Mouse (Mus musculus): ENCODE results near the gene Gtf3c5. TPM values are rescaled to one million over a fixed set of nuclear protein-coding genes. Genes with fewer than 3 reads are reported as not detected.

The Gtf3c5 gene
- polyA plus RNA-seq, 1 experiment from 2014 or later = 28.6 TPM

- ATAC-seq (replicated peaks; ENCODE audit: extremely low read depth, insufficient read depth, low FRiP score) = no peak
- Histone ChIP-seq H3K4me3 (ENCODE audit: low read length) (no peak overlapping the region), H3K36me3 (ENCODE audit: control insufficient read depth, insufficient read depth) (no peaks in the 10 kb centered on the region), H3K9me3 (replicated peaks; ENCODE audit: control insufficient read depth, low read length) (no peaks in the 10 kb centered on the region), H3K27me3 (ENCODE audit: control insufficient read depth, insufficient read depth, low read length) (no peaks in the 10 kb centered on the region), H3K27ac (ENCODE audit: low read length) (no peak overlapping the region), H3K4me2 (ENCODE audit: low read depth, low read length) (no peak overlapping the region), H3K4me1 (ENCODE audit: control insufficient read depth, insufficient read depth, low read length) (peaks cover 5% of the 10 kb centered on the region; the same call in 1 of the 2 replicates), H3K9ac (ENCODE audit: low read length) (no peak overlapping the region)
- WGBS = 74% methylated on average over 10 of the region's 10 CpGs
Observed at GRCm38 (mm10) chr2:28612436-28613063, 29.0 kb upstream of the Gtf3c5 start.

DNA sequence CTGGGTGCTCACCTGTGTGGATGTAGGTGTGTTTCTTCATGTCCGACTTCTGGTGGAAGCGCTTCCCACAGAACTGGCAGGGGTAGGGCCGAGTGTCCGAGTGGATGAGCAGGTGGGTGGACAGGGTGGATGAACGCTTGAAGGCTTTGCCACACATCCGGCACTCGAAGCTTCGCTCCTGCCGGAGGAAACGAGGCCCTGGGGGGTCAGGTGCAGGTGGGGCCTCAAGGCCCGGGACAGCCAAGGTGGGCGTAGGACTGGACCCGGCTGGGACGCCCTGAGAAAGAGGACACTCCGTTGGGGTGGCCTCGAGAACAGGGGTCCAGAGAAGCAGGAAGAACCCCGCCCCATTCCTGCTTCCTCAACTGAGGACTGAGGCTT, 27.8 kb upstream of the Gtf3c5 start:
- Histone ChIP-seq H3K9ac (ENCODE audit: low read length) (no peak overlapping the region), H3K4me1 (ENCODE audit: control insufficient read depth, insufficient read depth, low read length) (no peaks in the 10 kb centered on the region), H3K4me2 (ENCODE audit: low read depth, low read length) (no peak overlapping the region), H3K27ac (ENCODE audit: low read length) (no peak overlapping the region), H3K27me3 (ENCODE audit: control insufficient read depth, insufficient read depth, low read length) (no peaks in the 10 kb centered on the region), H3K9me3 (replicated peaks; ENCODE audit: control insufficient read depth, low read length) (no peaks in the 10 kb centered on the region), H3K4me3 (ENCODE audit: low read length) (no peak overlapping the region), H3K36me3 (ENCODE audit: control insufficient read depth, insufficient read depth) (no peaks in the 10 kb centered on the region)
- 85% methylated on average over 17 of the region's 17 CpGs for WGBS
- no peak for ATAC-seq (replicated peaks; ENCODE audit: extremely low read depth, insufficient read depth, low FRiP score)

DNA sequence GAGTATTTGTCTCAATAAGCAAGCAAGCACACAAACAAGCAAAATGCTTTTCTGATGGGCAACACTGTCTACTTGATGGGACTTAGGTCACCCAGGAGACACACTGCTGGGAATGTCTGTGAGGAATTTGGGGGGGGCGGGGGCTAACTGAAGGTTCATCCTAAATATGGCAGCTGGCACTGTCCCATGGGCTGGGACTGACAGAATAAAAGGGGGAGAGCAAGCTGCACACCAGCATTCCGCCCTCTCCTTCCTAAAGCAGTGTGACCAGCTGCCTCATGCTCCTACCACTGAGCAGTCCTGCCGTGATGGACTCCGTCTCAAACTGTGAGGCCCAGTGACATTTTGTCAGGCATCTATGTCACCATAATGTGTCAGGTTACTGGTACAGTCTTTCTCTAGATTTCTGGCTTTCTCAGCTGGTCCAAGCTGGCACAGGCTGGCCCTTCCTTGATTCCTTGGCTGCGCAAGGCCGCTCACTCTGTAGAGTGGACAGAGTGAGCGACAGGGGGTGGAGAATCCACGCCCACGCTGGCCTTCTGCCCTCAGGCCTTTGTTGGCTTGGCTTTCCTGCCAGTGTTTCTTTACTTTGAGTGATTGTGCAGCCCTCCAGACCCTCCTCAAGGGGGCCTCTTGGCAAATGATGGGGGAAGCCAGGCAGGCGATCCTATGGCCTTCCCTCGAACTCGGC, 27.3 kb upstream of the Gtf3c5 start:
- no peaks in the 10 kb centered on the region for H3K4me1 ChIP-seq (ENCODE audit: control insufficient read depth, insufficient read depth, low read length)
- no peaks in the 10 kb centered on the region for H3K9me3 ChIP-seq (replicated peaks; ENCODE audit: control insufficient read depth, low read length)
- ATAC-seq (replicated peaks; ENCODE audit: extremely low read depth, insufficient read depth, low FRiP score) = no peak
- no peaks in the 10 kb centered on the region for H3K27me3 ChIP-seq (ENCODE audit: control insufficient read depth, insufficient read depth, low read length)
- H3K4me3 ChIP-seq (ENCODE audit: low read length) = no peak overlapping the region
- no peaks in the 10 kb centered on the region for H3K36me3 ChIP-seq (ENCODE audit: control insufficient read depth, insufficient read depth)
- H3K27ac ChIP-seq (ENCODE audit: low read length) = no peak overlapping the region
- no peak overlapping the region for H3K9ac ChIP-seq (ENCODE audit: low read length)
- H3K4me2 ChIP-seq (ENCODE audit: low read depth, low read length) = no peak overlapping the region
- 76% methylated on average over 12 of the region's 12 CpGs for WGBS

DNA sequence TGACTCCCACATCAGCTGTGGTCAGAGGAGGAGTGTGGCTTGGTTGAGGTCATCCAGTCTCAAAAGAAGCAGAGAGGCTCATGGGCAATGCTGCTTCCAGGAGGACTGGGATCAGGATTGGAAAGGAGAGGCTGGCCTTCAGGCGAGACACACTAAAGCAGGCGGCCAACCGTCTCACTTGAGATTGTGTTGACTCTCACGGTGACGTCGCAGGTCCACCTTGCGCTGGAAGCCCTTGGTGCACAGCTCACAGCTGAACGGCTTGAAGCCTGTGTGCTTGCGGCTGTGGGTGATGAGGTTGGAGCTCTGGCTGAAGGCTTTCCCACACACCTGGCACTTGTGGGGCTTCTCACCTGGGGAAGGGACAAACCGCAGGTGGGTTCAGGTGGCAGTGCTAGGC, 26.3 kb upstream of the Gtf3c5 start:
- Histone ChIP-seq H3K4me3 (ENCODE audit: low read length) (no peak overlapping the region), H3K27me3 (ENCODE audit: control insufficient read depth, insufficient read depth, low read length) (no peaks in the 10 kb centered on the region), H3K36me3 (ENCODE audit: control insufficient read depth, insufficient read depth) (no peaks in the 10 kb centered on the region), H3K27ac (ENCODE audit: low read length) (no peak overlapping the region), H3K9ac (ENCODE audit: low read length) (no peak overlapping the region), H3K4me1 (ENCODE audit: control insufficient read depth, insufficient read depth, low read length) (no peaks in the 10 kb centered on the region), H3K4me2 (ENCODE audit: low read depth, low read length) (no peak overlapping the region), H3K9me3 (replicated peaks; ENCODE audit: control insufficient read depth, low read length) (no peaks in the 10 kb centered on the region)
- WGBS = 61% methylated on average over 10 of the region's 10 CpGs
- ATAC-seq (replicated peaks; ENCODE audit: extremely low read depth, insufficient read depth, low FRiP score) = no peak

GRCm38 (mm10) chr2:28607341-28608165, 24.0 kb upstream of the Gtf3c5 start:
- no peak overlapping the region for H3K9ac ChIP-seq (ENCODE audit: low read length)
- no peak overlapping the region for H3K4me2 ChIP-seq (ENCODE audit: low read depth, low read length)
- ATAC-seq (replicated peaks; ENCODE audit: extremely low read depth, insufficient read depth, low FRiP score) = no peak
- no peaks in the 10 kb centered on the region for H3K4me1 ChIP-seq (ENCODE audit: control insufficient read depth, insufficient read depth, low read length)
- 47% methylated on average over 10 of the region's 10 CpGs for WGBS
- no peak overlapping the region for H3K27ac ChIP-seq (ENCODE audit: low read length)
- H3K36me3 ChIP-seq (ENCODE audit: control insufficient read depth, insufficient read depth) = no peaks in the 10 kb centered on the region
- H3K9me3 ChIP-seq (replicated peaks; ENCODE audit: control insufficient read depth, low read length) = no peaks in the 10 kb centered on the region
- H3K27me3 ChIP-seq (ENCODE audit: control insufficient read depth, insufficient read depth, low read length) = no peaks in the 10 kb centered on the region
- no peak overlapping the region for H3K4me3 ChIP-seq (ENCODE audit: low read length)

DNA sequence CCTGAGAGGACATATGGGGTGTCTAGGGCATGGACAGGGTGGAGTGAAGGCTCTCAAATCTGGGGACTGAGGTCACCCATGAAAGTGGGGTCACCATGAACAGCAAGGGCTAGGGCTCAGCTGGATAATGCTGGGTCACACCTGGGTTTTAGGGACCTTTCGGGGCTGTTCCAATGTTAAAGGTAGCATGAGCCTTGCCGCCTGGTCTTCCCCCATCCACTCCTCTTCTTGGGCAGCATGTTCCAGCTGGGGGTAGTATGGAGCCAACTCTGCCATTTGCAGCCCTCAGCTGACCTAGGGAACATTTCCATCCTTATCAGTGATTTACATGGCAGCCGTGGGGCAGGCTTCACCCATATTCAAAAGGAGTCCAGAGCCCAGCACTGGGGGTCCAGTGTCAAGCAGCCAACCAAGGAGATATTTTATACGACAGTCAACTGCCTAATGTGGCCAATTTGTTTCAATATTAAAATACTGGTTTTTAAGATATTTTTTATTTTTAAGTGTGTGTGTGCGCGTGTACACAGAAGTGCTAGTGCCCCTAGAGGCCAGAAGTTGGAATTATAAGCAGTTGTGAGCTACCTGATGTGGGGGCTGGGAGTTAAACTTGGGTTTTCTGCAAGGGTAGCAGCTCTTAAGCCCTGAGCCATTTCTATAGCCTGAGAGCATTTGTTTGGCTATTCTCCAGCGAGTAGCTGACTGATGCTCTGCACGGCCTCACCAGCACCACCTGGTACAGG, 23.2 kb upstream of the Gtf3c5 start:
- WGBS = 58% methylated on average over 8 of the region's 8 CpGs
- H3K4me2 ChIP-seq (ENCODE audit: low read depth, low read length) = no peak overlapping the region
- ATAC-seq (replicated peaks; ENCODE audit: extremely low read depth, insufficient read depth, low FRiP score) = no peak
- H3K27ac ChIP-seq (ENCODE audit: low read length) = no peak overlapping the region
- peaks cover 6% of the 10 kb centered on the region for H3K4me1 ChIP-seq (ENCODE audit: control insufficient read depth, insufficient read depth, low read length)
- no peak overlapping the region for H3K9ac ChIP-seq (ENCODE audit: low read length)
- no peaks in the 10 kb centered on the region for H3K9me3 ChIP-seq (replicated peaks; ENCODE audit: control insufficient read depth, low read length)
- H3K27me3 ChIP-seq (ENCODE audit: control insufficient read depth, insufficient read depth, low read length) = no peaks in the 10 kb centered on the region
- H3K4me3 ChIP-seq (ENCODE audit: low read length) = no peak overlapping the region
- H3K36me3 ChIP-seq (ENCODE audit: control insufficient read depth, insufficient read depth) = no peaks in the 10 kb centered on the region

- H3K4me2 ChIP-seq (ENCODE audit: low read depth, low read length) = no peak overlapping the region
- no peak; the same call in 1 of the 2 replicates for ATAC-seq (replicated peaks; ENCODE audit: extremely low read depth, insufficient read depth, low FRiP score)
- H3K27ac ChIP-seq (ENCODE audit: low read length) = no peak overlapping the region
- WGBS = 61% methylated on average over 14 of the region's 14 CpGs
- peaks cover 7% of the 10 kb centered on the region for H3K4me1 ChIP-seq (ENCODE audit: control insufficient read depth, insufficient read depth, low read length)
- no peak overlapping the region for H3K4me3 ChIP-seq (ENCODE audit: low read length)
- no peaks in the 10 kb centered on the region for H3K27me3 ChIP-seq (ENCODE audit: control insufficient read depth, insufficient read depth, low read length)
- H3K36me3 ChIP-seq (ENCODE audit: control insufficient read depth, insufficient read depth) = no peaks in the 10 kb centered on the region
- no peaks in the 10 kb centered on the region for H3K9me3 ChIP-seq (replicated peaks; ENCODE audit: control insufficient read depth, low read length)
- no peak overlapping the region for H3K9ac ChIP-seq (ENCODE audit: low read length)
Observed at GRCm38 (mm10) chr2:28605789-28606541, 22.4 kb upstream of the Gtf3c5 start.

DNA sequence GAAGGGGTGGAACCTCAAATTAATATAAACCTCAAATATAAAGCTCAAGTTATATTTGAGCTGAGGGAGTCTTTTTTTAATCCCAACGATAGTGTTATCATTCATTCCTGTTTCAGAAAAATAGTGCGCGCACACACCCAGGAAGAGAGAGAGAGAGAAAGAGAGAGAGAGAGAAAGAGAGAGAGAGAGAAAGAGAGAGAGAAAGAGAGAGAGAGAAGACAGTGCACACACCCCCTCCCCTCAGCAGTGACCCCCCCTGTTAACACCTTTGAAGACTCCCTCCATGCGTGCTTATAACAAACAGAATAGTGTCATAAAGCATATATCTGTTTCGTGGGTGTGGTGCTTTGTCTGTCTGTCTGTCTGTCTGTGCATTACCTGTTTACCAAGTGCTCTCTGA, 20.0 kb upstream of the Gtf3c5 start:
- WGBS = 80% methylated on average over 5 of the region's 5 CpGs
- Histone ChIP-seq H3K4me3 (ENCODE audit: low read length) (no peak overlapping the region), H3K4me2 (ENCODE audit: low read depth, low read length) (no peak overlapping the region), H3K27ac (ENCODE audit: low read length) (no peak overlapping the region), H3K9me3 (replicated peaks; ENCODE audit: control insufficient read depth, low read length) (no peaks in the 10 kb centered on the region), H3K4me1 (ENCODE audit: control insufficient read depth, insufficient read depth, low read length) (peaks cover 13% of the 10 kb centered on the region), H3K27me3 (ENCODE audit: control insufficient read depth, insufficient read depth, low read length) (no peaks in the 10 kb centered on the region), H3K9ac (ENCODE audit: low read length) (no peak overlapping the region), H3K36me3 (ENCODE audit: control insufficient read depth, insufficient read depth) (no peaks in the 10 kb centered on the region)
- no peak for ATAC-seq (replicated peaks; ENCODE audit: extremely low read depth, insufficient read depth, low FRiP score)
